Mouse (Mus musculus) lung, embryonic 15.5 days (tissue): ENCODE results near the gene Trcg1. TPM values are rescaled to one million over a fixed set of nuclear protein-coding genes. Genes with fewer than 3 reads are reported as not detected.

Experiments used
- ATAC-seq: fragments of 200-750 bp; cut with Nextera tagmentation; 2 replicates; pipeline ENCODE4 v1.8.0; 2017; ENCODE audit warnings: moderate number of reproducible peaks, borderline replicate concordance; ENCODE audit not compliant: low FRiP score, low TSS enrichment; ENCODE audit errors: extremely low read depth
- H3K27ac ChIP-seq: fragments of 300-500 bp; sonication (generic); 2 replicates; pipeline ENCODE4 v1.5.1; 2015; ENCODE audit warnings: moderate library complexity, mild to moderate bottlenecking, inconsistent platforms
- H3K27me3 ChIP-seq: fragments of 300-500 bp; sonication (generic); 2 replicates; pipeline ENCODE4 v1.6.1; 2015; ENCODE audit warnings: inconsistent platforms
- H3K36me3 ChIP-seq: fragments of 300-500 bp; sonication (generic); 2 replicates; pipeline ENCODE4 v1.6.1; 2015; ENCODE audit warnings: inconsistent platforms
- H3K4me1 ChIP-seq: fragments of 300-500 bp; sonication (generic); 2 replicates; pipeline ENCODE4 v1.6.1; 2015; ENCODE audit warnings: inconsistent platforms
- H3K4me2 ChIP-seq: fragments of 300-500 bp; sonication (generic); 2 replicates; pipeline ENCODE4 v1.6.1; 2015; ENCODE audit warnings: inconsistent platforms, mild to moderate bottlenecking, moderate library complexity
- H3K4me3 ChIP-seq: fragments of 300-500 bp; sonication (generic); 2 replicates; pipeline ENCODE4 v1.5.1; 2015; ENCODE audit warnings: mild to moderate bottlenecking, inconsistent platforms
- H3K9ac ChIP-seq: fragments of 300-500 bp; sonication (generic); 2 replicates; pipeline ENCODE4 v1.6.1; 2015; ENCODE audit warnings: inconsistent platforms
- H3K9me3 ChIP-seq: fragments of 300-500 bp; sonication (generic); 2 replicates; pipeline ENCODE4 v1.6.1; 2016; ENCODE audit warnings: inconsistent platforms
- WGBS: fragments of 180-500 bp; shearing (Covaris S2); methylation state at CpG from one replicate; pipeline ENCODE4 v1.1.7; 2015; 5-methylcytosine and 5-hydroxymethylcytosine counted together
- polyA plus RNA-seq: library from polyadenylated mRNA; unstranded; fragments of >200 nt; fragmentation: Nextera tagmentation; extraction: Ambion mirVana; gene quantifications from 2 replicates; pipeline ENCODE4 v1.2.1, GENCODE M21; 2015

Gene Trcg1
- polyA plus RNA-seq, 1 experiment from 2014 or later: not detected

DNA sequence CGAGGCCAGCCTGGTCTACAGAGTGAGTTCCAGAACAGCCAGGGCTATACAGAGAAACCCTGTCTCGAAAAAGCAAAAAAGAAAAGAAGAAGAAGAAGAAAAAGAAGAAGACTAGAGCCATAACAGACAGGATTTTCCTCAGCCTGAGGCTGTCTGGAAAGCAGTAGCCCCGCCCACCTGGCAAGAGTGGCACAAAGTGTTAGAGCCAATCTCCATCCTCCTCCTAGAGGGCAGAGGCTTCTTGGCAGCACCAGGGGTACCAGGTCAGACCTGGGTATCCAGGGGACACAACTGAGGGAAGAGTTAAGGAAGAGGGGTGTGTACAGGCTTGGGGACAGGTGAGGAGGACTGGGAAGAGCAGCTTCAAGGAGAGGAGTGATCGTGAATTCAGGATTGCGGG is 1.3 kb downstream of the Trcg1 start:
- WGBS: 73% methylated on average over 5 of the region's 5 CpGs
- ATAC-seq: no peak
- Histone ChIP-seq H3K27ac (no peak overlapping the region), H3K4me3 (no peak overlapping the region), H3K36me3 (no peaks in the 10 kb centered on the region), H3K4me1 (no peaks in the 10 kb centered on the region), H3K4me2 (no peak overlapping the region), H3K9ac (no peak overlapping the region), H3K27me3 (no peaks in the 10 kb centered on the region), H3K9me3 (no peaks in the 10 kb centered on the region)

DNA sequence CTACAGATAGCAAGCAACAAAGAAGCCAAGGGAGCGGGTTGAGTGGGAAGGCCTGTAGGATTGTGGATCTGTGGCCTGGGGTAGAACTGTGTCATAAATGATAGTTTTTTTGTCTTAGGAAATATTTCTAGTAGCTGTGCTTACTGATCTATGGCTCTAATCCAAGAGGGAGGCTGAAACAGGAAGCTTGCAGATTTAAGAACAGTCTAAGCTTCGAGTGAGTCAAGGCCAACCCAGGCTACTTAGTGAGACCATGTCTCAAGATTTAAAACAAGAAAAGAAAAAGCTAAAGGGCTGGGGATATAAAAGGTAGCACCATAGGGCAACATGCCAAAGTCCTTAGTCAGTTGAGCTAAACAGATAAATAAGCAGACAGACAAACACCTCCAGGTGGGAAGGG is 1.9 kb downstream of the Trcg1 start:
- 88% methylated on average over 2 of the region's 2 CpGs for WGBS
- Histone ChIP-seq H3K36me3 (no peaks in the 10 kb centered on the region), H3K9me3 (no peaks in the 10 kb centered on the region), H3K4me3 (no peak overlapping the region), H3K27ac (no peak overlapping the region), H3K9ac (no peak overlapping the region), H3K4me1 (no peaks in the 10 kb centered on the region), H3K4me2 (no peak overlapping the region), H3K27me3 (no peaks in the 10 kb centered on the region)
- no peak for ATAC-seq

DNA sequence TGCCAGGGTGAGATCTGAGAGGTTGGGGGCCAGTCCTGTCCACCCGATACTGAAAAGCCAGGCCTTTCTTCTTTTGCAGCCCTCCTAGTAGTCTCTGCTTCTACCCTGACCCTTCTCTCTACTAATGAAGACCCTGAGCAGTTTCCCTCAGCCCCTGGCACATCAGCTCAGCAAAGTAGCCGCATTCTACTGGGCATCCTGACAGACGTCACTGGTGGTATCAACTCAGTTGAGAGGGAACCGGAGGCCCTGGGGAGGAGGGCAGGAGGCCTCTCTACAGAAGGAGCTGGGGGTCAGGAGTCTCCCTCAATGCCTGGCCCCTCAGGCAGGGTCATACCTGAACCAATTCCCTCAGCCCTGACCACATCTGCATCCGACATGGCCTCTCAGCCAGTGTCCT is 4.8 kb downstream of the Trcg1 start:
- ATAC-seq: no peak
- H3K4me1 ChIP-seq: no peaks in the 10 kb centered on the region

DNA sequence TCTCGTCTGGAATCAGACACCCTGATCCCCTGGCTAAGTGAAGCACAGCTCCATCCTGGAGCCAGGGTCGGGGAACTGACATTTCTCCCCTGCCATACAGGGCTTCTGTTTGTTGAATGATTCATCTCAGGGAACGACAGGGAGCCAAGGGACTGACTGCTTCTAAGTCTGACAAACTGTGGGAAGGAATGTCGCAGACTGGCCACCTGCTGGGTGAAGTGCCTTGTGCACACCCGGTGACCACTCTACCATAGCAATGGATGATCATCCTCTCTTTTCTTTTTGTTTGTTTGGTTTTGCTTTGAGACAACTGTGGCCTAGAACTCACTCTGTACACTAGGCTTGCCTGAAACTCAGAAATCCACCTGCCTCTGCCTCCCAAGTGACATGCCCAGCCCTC is 6.6 kb downstream of the Trcg1 start:
- no peaks in the 10 kb centered on the region for H3K9me3 ChIP-seq
- H3K36me3 ChIP-seq: no peaks in the 10 kb centered on the region
- 33% methylated on average over 5 of the region's 5 CpGs for WGBS
- no peak overlapping the region for H3K4me2 ChIP-seq
- H3K4me1 ChIP-seq: peaks cover 4% of the 10 kb centered on the region
- no peak overlapping the region for H3K9ac ChIP-seq
- ATAC-seq: no peak
- H3K27ac ChIP-seq: no peak overlapping the region
- H3K27me3 ChIP-seq: no peaks in the 10 kb centered on the region
- H3K4me3 ChIP-seq: no peak overlapping the region

More for the DNA sequence above, 4.8 kb downstream of the Trcg1 start:
- no peaks in the 10 kb centered on the region for H3K27me3 ChIP-seq
- no peak overlapping the region for H3K27ac ChIP-seq
- no peaks in the 10 kb centered on the region for H3K9me3 ChIP-seq
- no peaks in the 10 kb centered on the region for H3K36me3 ChIP-seq
- no peak overlapping the region for H3K4me3 ChIP-seq
- 80% methylated on average over 5 of the region's 5 CpGs for WGBS
- no peak overlapping the region for H3K9ac ChIP-seq
- H3K4me2 ChIP-seq: no peak overlapping the region

DNA sequence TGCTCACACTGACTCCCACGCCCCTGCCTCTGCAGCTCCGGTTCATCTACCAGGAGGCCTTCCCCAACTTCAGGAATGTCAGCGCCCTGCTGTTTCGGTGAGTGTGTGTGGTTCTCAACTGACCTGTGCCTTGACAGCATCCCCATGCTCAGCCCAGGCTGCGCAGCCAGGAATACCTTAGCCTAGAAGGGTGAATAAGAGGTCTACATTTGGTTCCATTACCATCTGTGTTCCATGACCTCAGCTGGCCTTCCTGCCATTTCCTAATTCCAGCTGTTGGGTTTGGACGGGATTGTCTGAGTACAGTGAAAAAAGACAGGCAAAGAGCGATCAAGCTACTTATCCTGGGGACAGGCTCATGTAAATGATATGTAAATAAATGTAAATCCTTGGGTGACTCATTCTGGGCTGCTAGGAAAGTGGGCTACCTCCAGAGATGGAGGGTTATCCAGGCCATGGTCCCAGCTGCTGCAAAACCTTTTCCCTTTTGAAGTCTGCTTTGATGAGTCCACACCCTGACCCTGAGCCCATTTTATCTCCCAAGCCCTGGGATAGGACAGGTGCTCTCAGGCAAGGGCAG is 7.8 kb downstream of the Trcg1 start:
- Histone ChIP-seq H3K9me3 (no peaks in the 10 kb centered on the region), H3K4me3 (no peak overlapping the region), H3K4me1 (peaks cover 11% of the 10 kb centered on the region), H3K4me2 (no peak overlapping the region), H3K36me3 (no peaks in the 10 kb centered on the region), H3K27me3 (no peaks in the 10 kb centered on the region), H3K27ac (no peak overlapping the region), H3K9ac (no peak overlapping the region)
- no peak for ATAC-seq
- 31% methylated on average over 7 of the region's 7 CpGs for WGBS

DNA sequence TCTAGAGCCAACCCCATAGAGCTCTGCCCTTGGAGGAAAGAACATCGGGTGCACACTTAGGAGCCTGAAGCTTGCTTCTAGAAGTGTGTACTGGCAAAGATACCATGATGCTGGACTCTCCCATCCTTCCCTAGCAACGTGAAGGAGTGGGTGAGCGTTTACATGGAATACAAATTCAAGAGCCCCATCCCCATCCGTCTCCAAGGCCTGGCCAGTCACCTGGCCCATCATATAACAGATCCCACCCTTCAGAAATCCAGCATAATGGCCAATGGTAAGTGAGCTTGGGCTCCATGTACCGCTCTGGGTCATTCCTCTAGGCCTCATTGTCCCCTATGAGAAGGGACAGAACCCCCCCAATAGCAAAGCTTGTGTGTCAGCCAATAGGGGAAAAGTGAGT is 10.1 kb downstream of the Trcg1 start:
- WGBS: 82% methylated on average over 5 of the region's 5 CpGs
- no peak overlapping the region for H3K9ac ChIP-seq
- H3K36me3 ChIP-seq: no peaks in the 10 kb centered on the region
- H3K9me3 ChIP-seq: no peaks in the 10 kb centered on the region
- no peak overlapping the region for H3K27ac ChIP-seq
- no peak overlapping the region for H3K4me3 ChIP-seq
- no peaks in the 10 kb centered on the region for H3K27me3 ChIP-seq
- H3K4me2 ChIP-seq: no peak overlapping the region
- H3K4me1 ChIP-seq: peaks cover 20% of the 10 kb centered on the region
- no peak for ATAC-seq

DNA sequence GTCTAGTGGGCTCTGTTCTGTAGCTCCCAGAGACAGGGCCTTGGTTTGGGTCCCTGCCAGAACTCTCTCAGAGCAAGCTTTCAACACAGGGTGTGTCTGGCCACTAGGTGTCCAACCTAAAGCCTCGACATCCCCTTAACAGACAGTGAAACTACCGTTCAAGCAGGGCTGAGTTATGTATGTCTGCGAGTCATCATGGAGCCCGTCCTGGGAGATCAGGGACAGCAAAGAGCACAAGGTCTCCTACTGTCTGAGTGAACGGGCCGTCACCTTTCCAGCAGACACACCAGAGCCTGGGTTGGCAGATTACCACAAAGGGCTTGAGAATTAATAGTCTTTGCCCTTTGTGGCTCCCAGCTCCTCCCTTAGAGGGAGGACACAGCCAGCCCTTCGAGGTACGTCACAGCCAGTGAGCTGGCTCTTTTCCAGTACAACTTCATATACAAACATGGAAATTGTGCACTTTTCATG is 10.9 kb downstream of the Trcg1 start:
- Histone ChIP-seq H3K36me3 (peaks cover 6% of the 10 kb centered on the region), H3K4me3 (no peak overlapping the region), H3K9ac (no peak overlapping the region), H3K4me2 (no peak overlapping the region), H3K27me3 (no peaks in the 10 kb centered on the region), H3K9me3 (no peaks in the 10 kb centered on the region), H3K4me1 (peaks cover 23% of the 10 kb centered on the region), H3K27ac (no peak overlapping the region)
- no peak for ATAC-seq
- WGBS: 38% methylated on average over 8 of the region's 8 CpGs

DNA sequence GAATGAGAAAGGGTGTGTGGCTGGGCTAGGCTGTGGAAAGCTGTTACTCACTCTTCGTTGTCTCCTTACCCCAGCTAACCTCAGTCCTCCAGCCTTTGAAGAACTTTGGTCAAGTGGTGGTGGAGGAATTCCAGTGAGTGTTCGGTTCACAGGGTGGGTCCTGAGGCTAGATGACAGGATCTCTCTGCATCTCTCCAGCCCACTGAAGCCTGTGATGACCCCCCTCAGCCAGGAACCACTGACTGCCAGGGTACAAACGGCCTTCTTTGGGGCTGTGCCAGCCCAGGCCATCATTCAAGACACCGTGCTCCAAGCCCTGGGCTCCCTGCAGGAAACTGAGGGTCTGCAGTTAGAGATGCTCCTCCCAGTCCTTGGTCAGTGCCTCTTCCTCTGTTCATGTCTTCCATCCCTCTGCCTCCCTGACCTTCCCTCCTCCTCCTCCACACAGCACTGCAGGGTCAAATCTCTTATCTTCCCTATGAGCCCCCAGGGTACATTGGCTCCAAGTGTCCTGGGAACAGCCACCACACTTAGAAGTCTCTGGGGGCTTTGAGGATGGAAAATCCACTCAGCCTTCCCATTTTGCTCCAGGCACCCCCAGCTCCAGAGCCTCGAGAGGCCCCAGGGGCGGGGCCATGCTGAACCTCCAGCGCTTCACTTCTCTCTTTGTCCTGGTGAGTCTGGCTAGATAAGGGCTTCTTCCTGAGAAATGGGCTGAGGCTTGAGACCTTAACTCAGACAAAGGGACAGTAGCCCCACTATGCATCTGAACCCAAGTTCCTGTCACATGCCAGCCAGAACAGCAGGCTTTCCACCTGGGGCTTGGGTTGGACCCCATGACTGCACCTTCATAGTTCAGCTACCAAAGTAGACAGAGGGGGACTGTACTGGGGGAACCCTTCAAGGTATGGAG is 11.9 kb downstream of the Trcg1 start:
- Histone ChIP-seq H3K27ac (no peak overlapping the region), H3K27me3 (no peaks in the 10 kb centered on the region), H3K4me2 (no peak overlapping the region), H3K4me3 (no peak overlapping the region), H3K4me1 (peaks cover 23% of the 10 kb centered on the region), H3K36me3 (peaks cover 17% of the 10 kb centered on the region), H3K9ac (no peak overlapping the region), H3K9me3 (no peaks in the 10 kb centered on the region)
- no peak for ATAC-seq
- 56% methylated on average over 7 of the region's 7 CpGs for WGBS

DNA sequence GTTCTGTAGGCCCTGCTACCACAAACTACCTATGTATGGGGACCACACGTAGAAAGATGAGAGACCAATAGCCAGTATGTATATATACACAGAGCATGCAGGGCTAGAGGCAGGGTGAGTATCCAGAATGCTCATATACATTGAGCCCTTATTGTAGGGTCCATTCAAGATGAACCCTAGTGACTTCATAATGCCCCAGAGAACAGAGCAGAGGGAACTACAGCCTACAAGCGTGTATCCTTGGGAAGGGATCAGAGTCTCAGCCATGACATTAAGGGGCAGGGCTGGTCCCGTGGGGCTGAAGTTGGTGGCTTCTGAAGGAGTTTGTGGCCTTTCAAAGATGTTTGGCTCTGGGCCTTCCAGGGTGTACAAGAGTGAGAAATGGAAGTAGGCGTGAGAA is 13.7 kb downstream of the Trcg1 start:
- Histone ChIP-seq H3K27me3 (no peaks in the 10 kb centered on the region), H3K36me3 (peaks cover 33% of the 10 kb centered on the region), H3K9me3 (no peaks in the 10 kb centered on the region), H3K9ac (no peak overlapping the region), H3K27ac (no peak overlapping the region), H3K4me3 (no peak overlapping the region), H3K4me2 (no peak overlapping the region), H3K4me1 (peaks cover 32% of the 10 kb centered on the region)
- ATAC-seq: no peak
- WGBS: 85% methylated on average over 4 of the region's 4 CpGs

DNA sequence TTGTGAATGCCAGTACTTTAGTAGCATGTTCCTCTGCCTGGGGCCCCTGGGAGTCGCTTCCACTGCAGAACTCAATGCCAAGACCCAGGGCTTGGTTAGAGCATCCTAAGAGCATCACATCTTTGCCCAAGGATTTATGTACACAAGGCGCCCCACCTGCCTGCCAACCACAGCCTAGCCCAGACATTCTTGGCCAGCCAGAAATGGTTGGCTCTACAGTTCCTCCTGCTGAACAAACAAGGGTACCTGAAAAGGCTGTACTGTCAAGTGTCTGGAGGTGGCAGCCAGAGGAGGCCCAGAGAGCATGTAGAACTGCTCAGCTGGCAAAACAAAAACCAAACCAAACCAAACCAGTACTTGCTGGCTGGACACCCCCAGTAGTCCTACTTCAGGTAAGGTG is 14.8 kb downstream of the Trcg1 start:
- peak overlapping the region; percentile 70 for H3K27ac ChIP-seq
- no peak for ATAC-seq
- no peak overlapping the region for H3K4me2 ChIP-seq
- peaks cover 37% of the 10 kb centered on the region for H3K4me1 ChIP-seq
- H3K27me3 ChIP-seq: no peaks in the 10 kb centered on the region
- H3K9me3 ChIP-seq: no peaks in the 10 kb centered on the region
- peaks cover 43% of the 10 kb centered on the region for H3K36me3 ChIP-seq
- no peak overlapping the region for H3K4me3 ChIP-seq
- 61% methylated on average over 2 of the region's 2 CpGs for WGBS
- no peak overlapping the region for H3K9ac ChIP-seq

DNA sequence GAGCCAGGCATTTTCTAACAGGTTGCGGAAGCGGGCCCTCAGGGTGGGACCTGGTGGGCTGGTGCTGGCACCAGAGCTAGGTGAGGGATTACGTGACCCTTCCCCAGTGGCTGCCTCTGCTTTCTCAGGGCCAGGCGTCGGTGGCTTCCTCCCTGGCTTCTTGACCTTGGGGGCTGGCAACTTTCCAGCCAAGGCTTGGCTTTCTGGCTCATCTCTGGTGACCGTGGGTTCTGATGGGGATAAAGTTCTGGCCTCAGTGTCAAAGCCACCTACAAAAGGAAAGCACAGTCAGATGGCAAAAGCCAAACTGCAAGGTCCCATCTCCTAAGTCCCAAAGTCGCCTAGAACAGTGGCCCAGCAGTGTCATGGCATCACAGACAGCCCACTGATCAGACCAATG is 17.7 kb downstream of the Trcg1 start:
- WGBS: 76% methylated on average over 7 of the region's 7 CpGs

DNA sequence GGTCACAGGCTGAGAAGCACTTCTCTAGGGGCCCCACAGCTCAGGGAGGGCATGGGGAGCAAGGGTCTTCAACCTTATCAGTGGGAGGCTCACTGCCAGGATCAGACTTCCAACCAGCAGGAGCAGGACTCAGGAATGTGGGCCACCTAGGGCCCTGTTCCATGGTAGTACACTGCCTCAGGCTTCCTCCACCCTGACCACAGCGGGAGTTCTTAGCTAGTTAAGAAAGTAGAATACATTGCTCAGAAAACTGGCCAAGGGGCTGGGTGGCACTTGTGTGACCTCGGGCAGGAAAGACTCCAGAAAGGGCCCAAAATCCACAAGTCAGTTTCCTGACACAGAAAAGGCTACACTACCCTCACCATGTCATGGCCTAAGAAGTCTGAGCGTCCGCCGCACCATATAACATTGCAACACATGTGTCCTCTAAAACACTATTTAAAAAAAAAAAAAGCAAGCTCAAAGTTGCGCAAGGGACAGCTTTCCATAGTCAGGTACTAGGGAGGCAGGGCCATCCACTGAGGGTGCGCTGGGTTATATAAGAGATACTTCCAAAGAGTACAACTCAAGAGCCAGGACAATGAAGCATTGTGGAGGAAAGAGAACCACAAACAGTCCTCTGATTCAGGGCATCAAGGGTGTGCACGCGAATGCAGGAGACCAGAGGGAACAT is 18.6 kb downstream of the Trcg1 start:
- no peak overlapping the region for H3K4me3 ChIP-seq
- H3K9me3 ChIP-seq: no peaks in the 10 kb centered on the region
- H3K27ac ChIP-seq: no peak overlapping the region
- no peak overlapping the region for H3K9ac ChIP-seq
- H3K4me2 ChIP-seq: no peak overlapping the region
- peaks cover 28% of the 10 kb centered on the region for H3K4me1 ChIP-seq
- 78% methylated on average over 9 of the region's 9 CpGs for WGBS
- ATAC-seq: no peak
- H3K36me3 ChIP-seq: peaks cover 68% of the 10 kb centered on the region
- H3K27me3 ChIP-seq: no peaks in the 10 kb centered on the region

More for the DNA sequence above, 17.7 kb downstream of the Trcg1 start:
- no peaks in the 10 kb centered on the region for H3K27me3 ChIP-seq
- no peak overlapping the region for H3K27ac ChIP-seq
- no peak overlapping the region for H3K4me3 ChIP-seq
- no peak overlapping the region for H3K4me2 ChIP-seq
- no peaks in the 10 kb centered on the region for H3K9me3 ChIP-seq
- peaks cover 25% of the 10 kb centered on the region for H3K4me1 ChIP-seq
- H3K9ac ChIP-seq: no peak overlapping the region
- H3K36me3 ChIP-seq: peaks cover 68% of the 10 kb centered on the region
- ATAC-seq: no peak
